Mouse (Mus musculus): ENCODE measurements around the gene Tpcn2. TPM values are rescaled to one million over a fixed set of nuclear protein-coding genes. Genes with fewer than 3 reads are reported as not detected.
A peak's percentile ranks its signal among the peaks of the same experiment; 100 is the strongest.

The Tpcn2 gene
- 5.3 and 5.8 TPM in 2 replicates for polyA plus RNA-seq (2015; fragmentation: Nextera tagmentation; extraction: Ambion mirVana)

- H3K4me3 ChIP-seq (ENCODE audit: low read depth, low read length), result peak within 1 kb of the TSS; percentile 55
- peak within 1 kb of the TSS; percentile 75 for H3K4me2 ChIP-seq (replicated peaks; ENCODE audit: low read depth)
- ATAC-seq (ENCODE audit: low FRiP score, low TSS enrichment) (peak; percentile 94), DNase-seq (ENCODE audit: low spot score) (peak; percentile 96)
- under 1% methylated on average over 18 of the region's 18 CpGs for WGBS
- peaks cover 2% of the 10 kb centered on the region; the same call in 1 of the 2 replicates for H3K36me3 ChIP-seq (ENCODE audit: control insufficient read depth, insufficient read depth, low read length)
- no peak for TF ChIP-seq EP300 (optimal IDR thresholded peaks at IDR 0.05)
- peak; percentile 80 for TF ChIP-seq CTCF (IDR thresholded peaks at IDR 0.05; ENCODE audit: low read depth)
- peak within 1 kb of the TSS; percentile 67 for H3K9ac ChIP-seq (ENCODE audit: low read length)
- H3K27ac ChIP-seq (replicated peaks), result peak within 1 kb of the TSS; percentile 49
- no peaks in the 10 kb centered on the region for H3K27me3 ChIP-seq (ENCODE audit: control insufficient read depth, insufficient read depth, low read length)
- 0 out of 2 replicates have a peak, but pooled peaks cover 3% of the 10 kb centered on the region for H3K4me1 ChIP-seq (replicated peaks; ENCODE audit: control insufficient read depth, insufficient read depth)
- no peaks in the 10 kb centered on the region for H3K9me3 ChIP-seq (ENCODE audit: control insufficient read depth, low read length)
Measured at GRCm38 (mm10) chr7:145283487-145284187, at the start of gene Tpcn2. Gene Tpcn2 (minus strand): TSS chr7:145284011.

DNA sequence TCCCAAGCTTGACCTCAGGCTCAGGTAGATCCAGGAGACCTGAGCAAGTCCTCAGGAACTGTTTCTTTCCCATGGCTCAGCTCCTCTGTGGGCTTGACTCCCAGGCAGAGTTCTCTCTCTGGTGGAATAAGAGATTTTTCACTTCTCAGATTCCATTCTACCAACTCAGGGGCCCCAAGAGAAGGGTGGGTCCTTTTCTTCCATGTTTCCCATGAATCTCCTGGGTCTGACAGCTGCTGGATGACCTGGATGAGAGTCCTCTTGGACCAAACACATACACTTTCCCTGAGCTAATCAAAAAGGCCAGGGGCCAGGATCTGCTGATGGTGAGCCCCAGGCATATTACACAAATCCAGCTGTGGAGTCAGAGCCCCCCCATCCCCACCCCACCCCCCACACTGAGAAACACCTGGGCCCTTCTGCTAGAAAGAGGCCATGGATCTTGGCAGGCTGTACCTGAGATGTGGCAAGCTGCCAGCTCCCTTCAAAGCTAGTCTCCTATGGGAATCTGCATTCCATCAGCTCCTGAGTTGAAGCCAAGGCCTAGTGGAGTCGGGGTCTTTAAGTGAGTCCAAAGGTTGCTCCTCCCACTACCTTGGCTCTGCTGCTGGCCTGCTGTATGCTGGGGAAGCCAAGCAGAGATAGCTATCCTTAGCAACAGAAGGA is 48.7 kb upstream of the Tpcn2 start:
- Histone ChIP-seq H3K9me3 (ENCODE audit: control insufficient read depth, low read length) (no peaks in the 10 kb centered on the region), H3K9ac (ENCODE audit: low read length) (no peak overlapping the region), H3K4me1 (replicated peaks; ENCODE audit: control insufficient read depth, insufficient read depth) (no peaks in the 10 kb centered on the region; the same call in 1 of the 2 replicates), H3K4me3 (ENCODE audit: low read depth, low read length) (no peak overlapping the region), H3K4me2 (replicated peaks; ENCODE audit: low read depth) (no peak overlapping the region), H3K27me3 (ENCODE audit: control insufficient read depth, insufficient read depth, low read length) (no peaks in the 10 kb centered on the region), H3K27ac (replicated peaks) (no peak overlapping the region), H3K36me3 (ENCODE audit: control insufficient read depth, insufficient read depth, low read length) (no peaks in the 10 kb centered on the region)
- no peak for ATAC-seq (ENCODE audit: low FRiP score, low TSS enrichment)
- DNase-seq (ENCODE audit: low spot score), result peak; percentile 48
- WGBS, result 39% methylated on average over 1 of the region's 1 CpGs
- no peak for TF ChIP-seq EP300 (optimal IDR thresholded peaks at IDR 0.05)
- no peak for TF ChIP-seq CTCF (IDR thresholded peaks at IDR 0.05; ENCODE audit: low read depth)

DNA sequence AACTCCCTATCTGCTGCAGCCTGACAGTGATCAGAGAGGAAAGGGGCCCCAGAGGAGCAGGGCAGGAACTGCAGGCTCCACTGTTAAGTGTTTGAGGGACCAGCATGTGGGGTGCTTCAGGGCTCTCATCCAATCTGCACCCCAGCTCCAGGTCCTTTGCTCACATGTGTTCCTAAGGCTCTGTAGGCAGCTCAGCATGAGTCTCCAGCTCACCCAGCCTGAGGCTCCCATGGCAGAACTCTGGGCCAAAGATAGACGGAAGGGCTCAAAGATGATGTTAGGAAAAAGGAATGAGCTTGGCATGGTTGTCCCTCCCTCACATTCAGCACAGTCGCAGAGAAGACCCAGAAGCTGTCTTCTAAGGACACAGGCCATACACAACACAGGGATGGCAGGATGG is 46.8 kb upstream of the Tpcn2 start:
- Histone ChIP-seq H3K4me1 (replicated peaks; ENCODE audit: control insufficient read depth, insufficient read depth) (no peaks in the 10 kb centered on the region; the same call in 1 of the 2 replicates), H3K27ac (replicated peaks) (no peak overlapping the region), H3K4me2 (replicated peaks; ENCODE audit: low read depth) (no peak overlapping the region), H3K36me3 (ENCODE audit: control insufficient read depth, insufficient read depth, low read length) (no peaks in the 10 kb centered on the region), H3K27me3 (ENCODE audit: control insufficient read depth, insufficient read depth, low read length) (no peaks in the 10 kb centered on the region), H3K4me3 (ENCODE audit: low read depth, low read length) (no peak overlapping the region), H3K9ac (ENCODE audit: low read length) (no peak overlapping the region), H3K9me3 (ENCODE audit: control insufficient read depth, low read length) (no peaks in the 10 kb centered on the region)
- DNase-seq (ENCODE audit: low spot score) (no peak), ATAC-seq (ENCODE audit: low FRiP score, low TSS enrichment) (no peak)
- peak; percentile 27 for TF ChIP-seq CTCF (IDR thresholded peaks at IDR 0.05; ENCODE audit: low read depth)
- TF ChIP-seq EP300 (optimal IDR thresholded peaks at IDR 0.05), result no peak
- 55% methylated on average over 2 of the region's 2 CpGs for WGBS

DNA sequence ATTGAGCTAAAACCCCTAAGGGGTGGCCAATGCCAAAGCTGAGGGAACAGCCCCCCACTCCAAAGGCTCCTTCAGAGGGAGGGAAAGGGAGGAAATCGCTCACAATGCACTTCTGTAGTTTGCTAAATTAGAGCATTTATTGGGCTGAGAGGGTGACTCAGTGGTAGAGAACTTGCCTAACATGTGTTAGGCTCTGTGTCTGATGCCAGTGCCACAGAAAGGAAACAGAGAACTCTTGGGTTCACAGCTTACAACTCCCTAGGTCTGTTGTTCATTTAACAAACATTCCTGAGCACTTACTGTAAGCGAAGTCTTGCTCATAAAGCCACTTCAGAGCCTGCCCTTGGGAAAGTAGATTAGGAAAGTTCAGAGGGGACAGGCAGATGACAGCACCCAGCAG is 46.2 kb upstream of the Tpcn2 start:
- Histone ChIP-seq H3K4me3 (ENCODE audit: low read depth, low read length) (no peak overlapping the region), H3K4me1 (replicated peaks; ENCODE audit: control insufficient read depth, insufficient read depth) (no peaks in the 10 kb centered on the region; the same call in 1 of the 2 replicates), H3K27ac (replicated peaks) (no peak overlapping the region), H3K36me3 (ENCODE audit: control insufficient read depth, insufficient read depth, low read length) (no peaks in the 10 kb centered on the region), H3K9me3 (ENCODE audit: control insufficient read depth, low read length) (no peaks in the 10 kb centered on the region), H3K4me2 (replicated peaks; ENCODE audit: low read depth) (no peak overlapping the region), H3K9ac (ENCODE audit: low read length) (no peak overlapping the region), H3K27me3 (ENCODE audit: control insufficient read depth, insufficient read depth, low read length) (no peaks in the 10 kb centered on the region)
- DNase-seq (ENCODE audit: low spot score) (no peak), ATAC-seq (ENCODE audit: low FRiP score, low TSS enrichment) (peak; percentile 12; the same call in 1 of the 2 replicates)
- WGBS, result 43% methylated on average over 2 of the region's 2 CpGs
- TF ChIP-seq EP300 (optimal IDR thresholded peaks at IDR 0.05), result no peak
- no peak for TF ChIP-seq CTCF (IDR thresholded peaks at IDR 0.05; ENCODE audit: low read depth)

DNA sequence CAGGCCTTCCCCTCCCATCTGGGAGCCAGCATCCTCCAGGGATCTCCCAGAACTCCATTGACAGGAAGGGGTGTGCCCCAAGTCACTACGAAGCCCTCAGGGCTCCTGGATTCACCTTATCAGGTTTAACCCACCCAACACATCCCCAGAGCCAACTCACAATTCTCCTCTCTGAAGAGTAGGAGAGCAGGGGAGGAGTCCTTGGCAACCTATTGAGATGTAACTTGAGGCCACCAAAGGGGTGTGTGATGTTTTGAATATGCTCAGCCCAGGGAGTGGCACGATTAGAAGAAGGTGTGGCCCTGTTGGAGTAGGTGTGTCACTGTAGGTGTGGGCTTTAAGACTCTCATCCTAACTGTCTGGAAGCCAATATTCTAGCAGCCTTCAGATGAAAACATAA is 41.9 kb upstream of the Tpcn2 start:
- 30% methylated on average over 2 of the region's 2 CpGs for WGBS
- peak; percentile 41; the same call in 1 of the 2 replicates for ATAC-seq (ENCODE audit: low FRiP score, low TSS enrichment)

GRCm38 (mm10) chr7:145323607-145324006 is 39.8 kb upstream of the Tpcn2 start:
- ATAC-seq (ENCODE audit: low FRiP score, low TSS enrichment) (no peak), DNase-seq (ENCODE audit: low spot score) (no peak)
- Histone ChIP-seq H3K4me1 (replicated peaks; ENCODE audit: control insufficient read depth, insufficient read depth) (no peaks in the 10 kb centered on the region), H3K4me3 (ENCODE audit: low read depth, low read length) (no peak overlapping the region), H3K9me3 (ENCODE audit: control insufficient read depth, low read length) (no peaks in the 10 kb centered on the region), H3K4me2 (replicated peaks; ENCODE audit: low read depth) (no peak overlapping the region), H3K27me3 (ENCODE audit: control insufficient read depth, insufficient read depth, low read length) (no peaks in the 10 kb centered on the region), H3K9ac (ENCODE audit: low read length) (no peak overlapping the region), H3K27ac (replicated peaks) (no peak overlapping the region), H3K36me3 (ENCODE audit: control insufficient read depth, insufficient read depth, low read length) (no peaks in the 10 kb centered on the region)
- 36% methylated on average over 4 of the region's 4 CpGs for WGBS
- no peak for TF ChIP-seq CTCF (IDR thresholded peaks at IDR 0.05; ENCODE audit: low read depth)
- no peak for TF ChIP-seq EP300 (optimal IDR thresholded peaks at IDR 0.05)

More for the DNA sequence above, 41.9 kb upstream of the Tpcn2 start:
- H3K27ac ChIP-seq (replicated peaks), result no peak overlapping the region
- no peaks in the 10 kb centered on the region for H3K9me3 ChIP-seq (ENCODE audit: control insufficient read depth, low read length)
- H3K27me3 ChIP-seq (ENCODE audit: control insufficient read depth, insufficient read depth, low read length), result no peaks in the 10 kb centered on the region
- no peak overlapping the region for H3K4me2 ChIP-seq (replicated peaks; ENCODE audit: low read depth)
- H3K36me3 ChIP-seq (ENCODE audit: control insufficient read depth, insufficient read depth, low read length), result no peaks in the 10 kb centered on the region
- TF ChIP-seq EP300 (optimal IDR thresholded peaks at IDR 0.05) (no peak), CTCF (IDR thresholded peaks at IDR 0.05; ENCODE audit: low read depth) (no peak)
- no peaks in the 10 kb centered on the region; the same call in 1 of the 2 replicates for H3K4me1 ChIP-seq (replicated peaks; ENCODE audit: control insufficient read depth, insufficient read depth)
- no peak overlapping the region for H3K9ac ChIP-seq (ENCODE audit: low read length)
- DNase-seq (ENCODE audit: low spot score), result no peak
- no peak overlapping the region for H3K4me3 ChIP-seq (ENCODE audit: low read depth, low read length)

Measured in stomach, postnatal 0 days (tissue).